Mouse (Mus musculus): ENCODE results near the gene Hsd17b14.
A peak's percentile ranks its signal among the peaks of the same experiment; 100 is the strongest.

Hsd17b14 gene

GRCm38 (mm10) chr7:45530643-45531042 is 24.1 kb upstream of the Hsd17b14 start:
- DNase-seq, result no peak

GRCm38 (mm10) chr7:45535676-45536075 is 19.0 kb upstream of the Hsd17b14 start:
- DNase-seq, result no peak

GRCm38 (mm10) chr7:45537602-45538001 is 17.1 kb upstream of the Hsd17b14 start:
- DNase-seq, result peak; percentile 57

DNA sequence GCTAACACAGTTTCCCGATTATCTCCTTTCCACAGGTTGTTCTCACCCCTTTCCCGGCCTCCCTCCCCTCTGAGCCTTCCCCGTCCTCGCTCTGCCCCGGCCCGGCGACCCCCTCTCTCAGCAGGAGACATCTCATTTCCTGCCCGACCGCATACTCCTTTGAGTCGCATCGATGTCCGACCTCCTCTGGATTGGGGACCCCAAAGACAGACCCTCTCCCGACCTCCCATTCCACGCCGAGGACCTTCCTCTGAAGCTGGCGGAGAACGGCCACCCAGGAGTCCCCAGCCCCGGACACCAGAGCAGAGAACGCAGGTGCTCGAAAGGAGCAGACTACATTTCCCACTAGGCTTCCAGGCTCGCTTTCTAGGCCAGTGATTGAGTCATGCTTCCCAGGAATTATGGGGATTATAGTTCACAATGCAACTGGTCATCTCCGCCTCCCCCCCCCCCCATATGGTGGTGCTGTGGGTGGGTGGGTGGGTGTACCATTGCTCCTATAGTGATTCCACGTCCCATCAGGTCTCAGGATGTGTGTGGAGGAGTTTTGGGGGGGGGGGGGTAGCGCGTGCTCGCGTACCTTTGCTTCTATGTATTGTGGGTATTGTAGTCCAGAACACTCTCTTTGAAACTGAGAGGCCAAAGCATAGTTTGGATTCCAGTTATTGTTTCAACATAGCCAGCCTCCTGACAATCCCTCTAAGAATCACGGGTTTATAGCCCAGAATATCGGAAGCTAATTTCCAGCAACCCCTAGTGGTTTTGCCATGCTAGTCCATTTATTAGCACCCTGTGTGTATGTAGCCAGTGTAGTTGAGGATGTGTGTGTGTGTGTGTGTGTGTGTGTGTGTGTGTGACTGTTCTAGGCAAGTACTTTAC is 16.3 kb upstream of the Hsd17b14 start:
- DNase-seq, result peak; percentile 73

DNA sequence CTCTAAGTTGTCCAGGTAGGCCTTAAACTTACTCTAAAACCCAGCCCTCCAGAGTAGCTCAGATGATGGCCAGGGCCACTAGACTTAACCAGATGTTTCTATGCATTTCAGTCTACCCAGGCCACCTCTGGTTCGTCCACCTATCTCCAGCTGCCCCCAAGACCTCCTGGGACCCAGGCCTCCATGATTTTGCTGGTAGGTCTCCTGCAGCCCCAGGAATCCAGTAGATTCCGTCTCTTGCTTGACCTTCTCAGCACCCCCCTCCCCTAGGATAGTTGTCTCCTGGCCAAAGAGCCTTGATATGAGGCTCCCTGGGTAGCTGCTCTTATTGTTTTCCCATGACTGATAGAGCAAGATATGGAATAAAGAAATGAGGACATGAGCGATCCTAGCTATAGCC is 15.6 kb upstream of the Hsd17b14 start:
- DNase-seq, result peak; percentile 53

GRCm38 (mm10) chr7:45540213-45540612 is 14.5 kb upstream of the Hsd17b14 start:
- no peak for DNase-seq

- DNase-seq, result no peak
Observed at GRCm38 (mm10) chr7:45544525-45544924, 10.2 kb upstream of the Hsd17b14 start.

GRCm38 (mm10) chr7:45549641-45550436 is 4.9 kb upstream of the Hsd17b14 start:
- DNase-seq, result no peak

DNA sequence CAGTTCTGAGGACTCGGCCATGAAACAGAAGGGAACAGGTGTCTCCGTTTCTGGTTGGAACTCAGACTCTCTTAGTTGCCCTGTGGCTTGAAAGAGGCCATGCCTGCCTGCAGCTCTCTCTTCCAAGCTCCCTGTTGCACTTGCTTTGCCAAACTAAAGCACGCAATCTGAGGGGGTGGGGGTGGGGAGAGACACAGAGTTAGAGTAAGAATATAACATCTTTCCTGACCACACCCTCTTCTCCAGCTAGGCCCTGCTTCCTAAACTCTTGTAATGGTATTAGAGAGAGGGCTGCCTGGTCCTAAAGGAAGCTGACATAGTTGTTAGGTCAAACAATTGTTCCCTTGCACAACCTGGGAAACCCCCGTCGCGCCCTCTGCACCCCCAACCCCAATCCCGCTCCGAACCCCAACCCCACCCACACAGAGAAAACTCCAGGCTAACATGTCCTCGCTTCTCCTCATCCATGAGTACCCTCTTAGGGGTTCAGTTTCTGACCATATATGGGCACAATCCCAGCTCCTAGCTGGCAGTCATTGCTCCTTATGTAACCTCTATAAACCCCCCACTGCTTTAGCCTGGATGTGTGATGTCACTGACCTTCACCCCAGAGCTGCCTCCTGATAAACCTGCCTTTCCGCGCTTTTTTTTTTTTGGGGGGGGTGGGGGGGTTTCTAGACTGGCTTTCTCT is 3.7 kb upstream of the Hsd17b14 start:
- no peak for DNase-seq

GRCm38 (mm10) chr7:45551512-45551883 is 3.2 kb upstream of the Hsd17b14 start:
- no peak for DNase-seq

GRCm38 (mm10) chr7:45553519-45553918 is 1.2 kb upstream of the Hsd17b14 start:
- DNase-seq, result no peak

- DNase-seq, result no peak
Observed at GRCm38 (mm10) chr7:45553990-45554389, 703 bp upstream of the Hsd17b14 start.

DNA sequence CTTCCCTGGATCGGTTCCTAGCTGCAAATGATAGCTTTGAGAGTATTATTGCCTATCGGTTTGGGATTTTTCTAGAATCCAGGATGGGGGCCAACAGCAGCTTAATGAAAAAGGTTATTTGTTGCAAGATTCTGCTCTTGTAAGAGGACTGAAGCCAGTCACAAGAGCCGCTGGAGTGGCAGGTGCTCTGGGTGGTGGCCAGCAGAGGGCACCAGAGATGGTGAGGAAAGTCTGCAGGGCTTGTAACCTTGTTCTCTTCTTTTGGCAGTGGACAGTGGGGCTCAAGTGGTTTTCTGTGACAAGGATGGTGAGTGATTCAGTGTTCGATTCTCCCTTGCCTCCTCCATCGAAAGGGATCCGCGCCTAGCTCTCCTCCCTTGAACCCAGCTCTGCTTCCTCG is 1.1 kb downstream of the Hsd17b14 start:
- peak; percentile 78 for DNase-seq

DNA sequence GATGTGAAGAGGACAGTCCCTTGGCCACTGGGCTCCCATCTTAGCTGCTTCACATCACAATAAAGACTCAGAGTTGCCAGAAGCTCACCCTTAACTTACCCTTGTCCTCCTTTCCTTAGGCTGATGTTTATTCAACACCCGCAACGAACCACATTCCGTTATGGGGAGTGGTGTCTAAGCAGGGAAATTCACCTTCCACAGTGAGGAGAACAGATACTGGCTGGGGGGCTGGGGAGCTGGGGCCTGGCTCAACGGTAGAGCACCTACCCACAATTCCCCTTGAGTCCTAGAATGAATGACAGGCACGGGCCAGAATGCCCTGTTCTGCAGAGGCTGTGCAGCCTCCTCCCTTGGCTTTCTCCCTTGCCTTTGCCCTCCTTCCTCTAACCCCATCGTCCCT is 4.2 kb downstream of the Hsd17b14 start:
- DNase-seq, result no peak

GRCm38 (mm10) chr7:45560241-45560640 is 5.5 kb downstream of the Hsd17b14 start:
- no peak for DNase-seq

DNA sequence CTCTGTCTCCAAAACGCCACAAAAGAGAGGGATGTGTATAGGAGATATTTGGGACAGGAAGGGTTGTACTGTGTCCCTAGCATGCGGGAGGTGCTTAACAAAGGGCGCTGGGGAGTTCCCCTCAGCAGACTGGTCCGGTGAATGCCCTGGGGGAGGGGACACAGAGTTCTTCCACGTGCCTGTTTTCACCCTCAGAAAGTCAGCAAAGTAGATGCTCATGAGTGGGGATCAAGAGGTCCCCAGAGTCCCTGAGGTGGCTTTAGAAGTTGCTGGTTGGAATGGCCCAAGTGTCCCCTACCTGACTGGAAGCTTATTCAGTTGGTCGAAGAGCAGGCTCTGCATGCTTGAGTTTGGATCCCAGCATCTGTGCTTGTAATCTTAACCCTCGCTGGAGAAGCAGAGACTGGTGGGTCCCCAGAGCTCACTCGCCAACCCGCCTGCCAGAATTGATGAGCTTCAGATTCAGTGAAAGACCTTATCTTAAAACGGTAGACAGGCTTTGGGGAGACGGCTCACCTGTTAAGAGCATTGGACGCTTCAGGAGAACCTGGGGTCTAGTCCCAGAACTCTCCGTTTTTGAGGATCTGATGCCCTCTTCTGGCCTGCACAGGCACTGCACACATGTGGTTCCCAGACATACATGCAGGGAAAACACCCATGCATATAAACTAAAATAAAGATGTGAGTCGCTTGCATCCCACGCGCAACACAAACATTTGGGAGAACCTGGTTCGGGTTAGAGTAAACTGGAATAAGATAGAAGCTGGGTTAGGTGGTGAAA is 6.3 kb downstream of the Hsd17b14 start:
- DNase-seq, result peak; percentile 68

- no peak for DNase-seq
Observed at GRCm38 (mm10) chr7:45561624-45562520, 7.2 kb downstream of the Hsd17b14 start.

- DNase-seq, result no peak
Observed at GRCm38 (mm10) chr7:45564811-45565210, 10.1 kb downstream of the Hsd17b14 start.

DNA sequence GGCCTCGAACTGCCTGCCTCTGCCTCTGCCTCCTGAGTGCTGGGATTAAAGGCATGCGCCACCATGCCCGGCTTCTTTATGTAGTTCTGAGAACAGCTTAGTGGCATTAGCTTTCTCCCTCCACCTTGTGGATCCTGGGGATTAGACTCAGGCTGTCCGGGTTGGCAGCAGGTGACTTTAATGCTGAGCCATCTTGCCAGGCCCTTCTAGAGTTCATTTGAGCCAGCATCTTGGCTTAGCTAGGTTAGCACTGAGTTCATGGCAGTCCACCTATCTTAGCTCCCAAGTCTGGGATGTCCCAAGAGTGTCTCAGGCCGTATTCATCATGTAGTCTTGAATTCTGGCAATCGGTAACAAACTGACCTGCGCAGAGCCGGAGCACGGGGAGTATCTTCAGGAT is 10.8 kb downstream of the Hsd17b14 start:
- DNase-seq, result no peak

- DNase-seq, result peak; percentile 26
Observed at GRCm38 (mm10) chr7:45567112-45567779, 12.6 kb downstream of the Hsd17b14 start.
